Mouse (Mus musculus): ENCODE results near the gene Rabl6.

Rabl6 gene

DNA sequence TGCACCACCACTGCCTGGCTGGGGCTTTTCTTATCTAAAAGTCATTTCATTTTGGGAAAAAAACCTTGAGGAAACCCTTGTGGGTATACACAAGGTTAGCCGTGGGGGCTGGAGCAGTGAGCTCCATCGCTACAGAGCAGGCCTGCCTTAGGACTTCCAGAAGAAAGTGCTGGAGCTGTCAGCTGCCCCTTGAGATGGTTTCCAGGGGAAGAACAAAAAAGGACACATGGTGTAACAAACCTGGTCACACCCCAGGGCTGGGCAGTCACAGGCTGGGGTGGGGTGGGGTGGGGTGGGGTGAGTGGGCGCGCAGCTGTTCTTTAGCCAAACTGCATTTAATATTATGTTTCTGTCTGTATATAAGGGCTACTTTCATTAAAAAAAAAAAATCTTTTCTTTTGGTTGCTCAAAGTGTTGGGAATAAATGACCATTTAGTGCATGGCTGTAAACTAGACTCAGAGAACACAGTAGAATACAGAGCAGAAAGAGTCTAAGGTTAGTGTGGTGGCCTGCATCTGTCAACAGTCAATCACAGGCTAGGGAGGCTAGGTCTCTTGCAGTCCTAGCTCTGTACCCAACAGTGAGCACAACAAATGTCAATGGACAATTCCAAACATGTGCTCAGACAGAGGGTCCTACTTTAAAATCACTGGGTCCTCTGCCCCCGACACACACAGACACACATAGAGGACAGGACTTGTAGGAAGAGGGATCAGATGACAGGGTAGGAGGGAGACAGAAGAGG, 11.4 kb downstream of the Rabl6 start:
- DNase-seq (ENCODE audit: extremely low read depth, low read depth), result no peak

- no peak for DNase-seq (ENCODE audit: extremely low read depth, low read depth)
Observed at GRCm38 (mm10) chr2:25591863-25592262, 16.5 kb downstream of the Rabl6 start.

- DNase-seq (ENCODE audit: extremely low read depth, low read depth), result no peak
Observed at GRCm38 (mm10) chr2:25588227-25588907, 20.0 kb downstream of the Rabl6 start.

- no peak for DNase-seq (ENCODE audit: extremely low read depth, low read depth)
Observed at GRCm38 (mm10) chr2:25587290-25587689, 21.0 kb downstream of the Rabl6 start.

GRCm38 (mm10) chr2:25585601-25586000, 22.7 kb downstream of the Rabl6 start:
- no peak for DNase-seq (ENCODE audit: extremely low read depth, low read depth)

DNA sequence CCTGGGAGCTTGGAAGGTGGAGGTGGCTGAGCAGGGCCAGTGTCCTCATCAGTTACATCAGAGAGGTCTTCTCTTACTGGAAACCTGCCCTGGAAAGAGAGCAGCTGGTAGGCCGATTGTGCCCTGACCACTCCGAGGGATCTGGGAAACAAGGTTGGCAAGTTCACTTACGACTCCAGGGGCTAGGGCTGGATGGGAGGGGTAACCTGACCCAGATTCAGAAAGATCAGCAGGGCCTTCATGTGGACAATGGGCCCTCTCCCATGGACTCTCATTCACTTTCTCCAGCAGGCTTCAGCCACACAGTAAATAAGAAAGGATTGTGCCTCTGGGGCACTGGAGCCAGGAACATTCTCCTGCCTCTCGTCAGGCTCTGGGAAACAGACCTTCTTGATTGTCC, 23.5 kb downstream of the Rabl6 start:
- DNase-seq (ENCODE audit: extremely low read depth, low read depth), result no peak

- DNase-seq (ENCODE audit: extremely low read depth, low read depth), result no peak
Observed at GRCm38 (mm10) chr2:25584152-25584551, 24.2 kb downstream of the Rabl6 start.

DNA sequence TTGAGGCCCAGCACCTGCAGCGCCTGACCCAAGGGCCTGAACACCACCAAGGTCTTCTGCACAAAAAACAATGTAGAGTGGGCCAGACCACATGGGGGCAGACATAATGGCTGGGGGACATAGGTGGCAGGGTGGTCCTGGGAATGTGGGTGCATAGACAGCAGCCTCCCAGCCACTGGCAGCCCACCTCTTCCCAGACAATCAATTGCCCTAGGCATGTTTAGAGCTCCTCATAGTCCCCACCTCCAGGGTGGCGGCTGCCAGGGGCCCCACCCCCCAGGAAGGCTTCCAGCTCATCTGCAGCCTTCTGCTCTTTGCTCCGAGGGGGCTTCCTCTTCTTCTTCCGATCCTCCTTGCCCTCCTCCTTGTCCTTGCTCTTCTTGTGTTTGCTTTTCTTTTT, 24.8 kb downstream of the Rabl6 start:
- DNase-seq (ENCODE audit: extremely low read depth, low read depth), result no peak

DNA sequence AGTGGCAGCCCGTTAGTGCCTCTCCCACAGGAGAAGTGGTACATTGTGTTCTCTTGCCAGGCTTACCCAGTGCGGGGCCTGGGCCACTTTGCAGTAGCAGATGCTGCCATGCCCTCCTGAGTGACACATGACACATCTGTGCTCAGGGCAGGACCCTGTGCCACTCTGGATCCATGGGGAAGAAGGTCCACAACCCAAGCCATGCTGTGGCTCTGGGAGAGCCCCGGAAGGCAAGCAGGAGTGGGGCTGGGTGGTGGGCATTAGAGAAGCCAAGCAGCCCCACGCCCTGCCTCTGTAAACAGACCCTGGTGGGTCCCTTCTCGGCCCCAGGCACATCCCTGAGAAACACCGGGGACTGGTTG, 25.2 kb downstream of the Rabl6 start:
- DNase-seq (ENCODE audit: extremely low read depth, low read depth), result no peak

- peak; percentile 47 for DNase-seq (ENCODE audit: extremely low read depth, low read depth)
Observed at GRCm38 (mm10) chr2:25582466-25583119, 25.7 kb downstream of the Rabl6 start.

DNA sequence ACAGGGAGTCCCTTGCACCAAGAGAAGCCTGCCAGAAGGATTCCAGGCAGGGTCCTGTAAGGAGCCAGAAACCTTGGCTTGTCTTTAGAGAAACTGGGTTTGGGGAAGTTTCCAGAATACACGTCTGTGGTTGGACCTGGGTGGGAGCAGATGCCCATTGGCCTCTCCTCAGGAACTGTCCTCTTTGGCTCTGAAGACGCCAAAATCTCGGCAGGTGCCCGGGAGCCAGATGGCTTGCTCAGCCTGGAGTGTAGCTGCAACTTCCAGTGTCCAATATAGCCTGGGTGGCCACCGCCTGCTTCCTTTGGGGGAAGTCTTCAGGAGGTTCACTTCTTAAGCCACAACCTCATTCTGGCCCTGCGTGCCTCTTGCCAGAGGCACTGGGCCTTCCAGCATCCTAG, 26.4 kb downstream of the Rabl6 start:
- no peak for DNase-seq (ENCODE audit: extremely low read depth, low read depth)

- peak; percentile 61 for DNase-seq (ENCODE audit: extremely low read depth, low read depth)
Observed at GRCm38 (mm10) chr2:25581294-25581864, 26.9 kb downstream of the Rabl6 start, which contains the start of gene Ajm1. Gene Ajm1, minus strand, starts transcription at chr2:25581757.

DNA sequence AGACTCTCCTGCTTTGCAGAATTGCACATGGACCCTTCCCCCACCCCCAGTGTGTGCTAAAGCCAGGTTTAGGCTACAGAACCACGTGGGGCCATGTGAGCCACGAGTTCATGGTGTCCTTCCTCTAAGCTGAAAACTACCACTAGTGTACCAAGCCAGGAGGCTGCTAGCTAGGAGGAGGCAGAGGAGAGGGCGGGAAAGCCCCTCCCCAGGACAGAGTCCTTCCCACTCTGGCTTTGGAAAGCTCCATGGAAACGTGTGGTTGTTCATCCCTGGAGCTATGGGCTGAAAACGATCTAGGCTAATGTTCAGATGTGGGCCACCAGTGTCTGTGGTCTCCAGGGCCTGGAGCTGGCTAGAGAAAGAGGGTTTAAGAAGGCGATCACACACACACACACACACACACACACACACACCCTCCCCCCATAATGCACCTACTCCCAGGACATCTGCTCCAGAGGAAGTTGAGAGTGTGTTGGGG, 27.7 kb downstream of the Rabl6 start:
- DNase-seq (ENCODE audit: extremely low read depth, low read depth), result no peak

- no peak for DNase-seq (ENCODE audit: extremely low read depth, low read depth)
Observed at GRCm38 (mm10) chr2:25579737-25580460, 28.4 kb downstream of the Rabl6 start.

GRCm38 (mm10) chr2:25578796-25579736, 29.3 kb downstream of the Rabl6 start:
- DNase-seq (ENCODE audit: extremely low read depth, low read depth), result no peak

- DNase-seq (ENCODE audit: extremely low read depth, low read depth), result no peak
Observed at GRCm38 (mm10) chr2:25577951-25578795, 30.1 kb downstream of the Rabl6 start.

DNA sequence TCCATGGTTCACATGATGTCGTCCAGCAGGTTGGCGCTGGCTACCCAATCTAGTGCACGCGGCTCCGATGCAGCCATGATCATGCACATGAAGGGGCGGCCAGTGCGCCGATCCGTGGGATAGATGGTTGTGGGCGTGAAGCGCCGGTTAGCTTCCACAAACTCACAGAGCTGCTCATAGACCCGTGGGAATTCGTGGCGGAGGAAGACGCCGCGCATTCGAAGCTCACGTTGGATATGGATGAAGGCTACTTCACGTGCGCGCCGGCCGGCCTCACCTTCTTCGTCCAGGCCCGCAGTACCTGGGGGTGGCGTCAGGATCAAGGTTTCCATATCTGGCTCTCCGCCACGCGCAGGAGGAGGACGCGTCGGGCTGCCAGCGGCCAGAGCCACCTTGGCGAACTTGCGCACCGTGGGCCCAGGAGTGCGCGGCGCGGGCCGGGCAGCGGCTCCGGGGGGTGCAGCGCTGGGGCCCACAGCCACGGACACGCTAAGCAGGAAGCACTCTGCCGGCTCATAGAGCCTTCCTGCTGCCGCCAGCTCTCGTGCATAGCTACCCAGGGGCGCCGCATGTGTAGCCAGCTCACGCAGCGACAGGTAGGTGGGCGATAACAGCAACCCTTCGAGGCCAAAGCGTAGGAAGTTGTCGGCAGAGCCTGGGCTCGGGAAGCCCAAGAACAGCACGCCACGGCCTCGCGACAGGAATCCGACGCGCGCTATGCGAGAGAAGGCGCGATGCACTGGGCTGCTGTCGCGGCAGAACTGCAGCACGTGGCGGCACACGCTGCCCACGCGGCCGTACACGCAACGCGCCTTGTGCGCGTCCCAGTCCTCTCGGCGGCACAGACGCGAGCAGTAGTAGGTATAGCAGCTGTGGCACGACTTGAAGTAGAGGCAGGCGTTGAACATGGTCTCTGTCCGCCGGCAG, 31.1 kb downstream of the Rabl6 start:
- no peak for DNase-seq (ENCODE audit: extremely low read depth, low read depth)
